Mouse (Mus musculus): ENCODE data around the gene Vash2. TPM values are rescaled to one million over a fixed set of nuclear protein-coding genes. Genes with fewer than 3 reads are reported as not detected.
A peak's percentile ranks its signal among the peaks of the same experiment; 100 is the strongest.
"Not testable (repeated sequence)": the region's sequence is repeated elsewhere in the genome, so short reads cannot be mapped to it uniquely, and the experiment has no call there.

The Vash2 gene
- polyA plus RNA-seq (2016; fragmentation: Nextera tagmentation; extraction: Ambion mirVana) = 33.1 and 44.4 TPM in 2 replicates

GRCm38 (mm10) chr1:190979100-190979563 is at the start of gene Vash2:
Gene Vash2, minus strand, starts transcription at chr1:190979296.
- H3K4me1 ChIP-seq = peaks cover 42% of the 10 kb centered on the region
- peaks cover 13% of the 10 kb centered on the region for H3K27me3 ChIP-seq (ENCODE audit: low read depth, poor library complexity, severe bottlenecking)
- DNase-seq (ENCODE audit: low spot score) = peak; percentile 94
- peaks cover 18% of the 10 kb centered on the region for H3K36me3 ChIP-seq
- WGBS = 0% methylated on average over 38 of the region's 38 CpGs
- H3K4me3 ChIP-seq = peak within 1 kb of the TSS; percentile 85
- H3K9me3 ChIP-seq (replicated peaks) = no peaks in the 10 kb centered on the region
- peak within 1 kb of the TSS; percentile 93 for H3K27ac ChIP-seq (replicated peaks)

GRCm38 (mm10) chr1:191026021-191026713 is 47.1 kb upstream of the Vash2 start, which contains the start of gene Flvcr1:
Gene Flvcr1, minus strand, starts transcription at chr1:191026158.
- H3K36me3 ChIP-seq = peaks cover 9% of the 10 kb centered on the region
- peaks cover 26% of the 10 kb centered on the region for H3K4me1 ChIP-seq
- H3K27ac ChIP-seq (replicated peaks) = peak within 1 kb of the TSS; percentile 93
- 0% methylated on average over 50 of the region's 50 CpGs for WGBS
- no peaks in the 10 kb centered on the region for H3K27me3 ChIP-seq (ENCODE audit: low read depth, poor library complexity, severe bottlenecking)
- peak; percentile 99 for DNase-seq (ENCODE audit: low spot score)
- H3K4me3 ChIP-seq = peak within 1 kb of the TSS; percentile 87
- no peaks in the 10 kb centered on the region for H3K9me3 ChIP-seq (replicated peaks)

- peaks cover 14% of the 10 kb centered on the region for H3K36me3 ChIP-seq
- no peaks in the 10 kb centered on the region for H3K9me3 ChIP-seq (replicated peaks)
- H3K27ac ChIP-seq (replicated peaks) = peak overlapping the region; percentile 93
- no peak for DNase-seq (ENCODE audit: low spot score)
- peaks cover 26% of the 10 kb centered on the region for H3K4me1 ChIP-seq
- no peaks in the 10 kb centered on the region for H3K27me3 ChIP-seq (ENCODE audit: low read depth, poor library complexity, severe bottlenecking)
- H3K4me3 ChIP-seq = peak overlapping the region; percentile 87
- 2% methylated on average over 69 of the region's 69 CpGs for WGBS
Observed at GRCm38 (mm10) chr1:191025016-191026012, 46.2 kb upstream of the Vash2 start.

GRCm38 (mm10) chr1:191023806-191024205 is 44.7 kb upstream of the Vash2 start:
- 95% methylated on average over 5 of the region's 6 CpGs for WGBS
- not testable (repeated sequence) for H3K27me3 ChIP-seq (ENCODE audit: low read depth, poor library complexity, severe bottlenecking); H3K9me3 ChIP-seq (replicated peaks)

GRCm38 (mm10) chr1:191023140-191023539 is 44.0 kb upstream of the Vash2 start:
- Histone ChIP-seq H3K4me1 (peaks cover 26% of the 10 kb centered on the region), H3K36me3 (peaks cover 25% of the 10 kb centered on the region), H3K27ac (replicated peaks) (no peak overlapping the region), H3K27me3 (ENCODE audit: low read depth, poor library complexity, severe bottlenecking) (no peaks in the 10 kb centered on the region), H3K9me3 (replicated peaks) (no peaks in the 10 kb centered on the region), H3K4me3 (no peak overlapping the region)
- 94% methylated on average over 2 of the region's 2 CpGs for WGBS
- DNase-seq (ENCODE audit: low spot score) = no peak

More at GRCm38 (mm10) chr1:191023806-191024205, 44.7 kb upstream of the Vash2 start:
- peaks cover 25% of the 10 kb centered on the region for H3K36me3 ChIP-seq
- peaks cover 26% of the 10 kb centered on the region for H3K4me1 ChIP-seq
- not testable (repeated sequence) for H3K4me3 ChIP-seq; H3K27ac ChIP-seq (replicated peaks); DNase-seq (ENCODE audit: low spot score)

- WGBS = 93% methylated on average over 7 of the region's 7 CpGs
- peaks cover 16% of the 10 kb centered on the region for H3K4me1 ChIP-seq
- H3K27ac ChIP-seq (replicated peaks) = no peak overlapping the region
- no peak overlapping the region for H3K4me3 ChIP-seq
- DNase-seq (ENCODE audit: low spot score) = no peak
- H3K27me3 ChIP-seq (ENCODE audit: low read depth, poor library complexity, severe bottlenecking) = no peaks in the 10 kb centered on the region
- H3K36me3 ChIP-seq = peaks cover 28% of the 10 kb centered on the region
- no peaks in the 10 kb centered on the region for H3K9me3 ChIP-seq (replicated peaks)
Observed at GRCm38 (mm10) chr1:191021016-191021415, 41.9 kb upstream of the Vash2 start.

- no peaks in the 10 kb centered on the region for H3K27me3 ChIP-seq (ENCODE audit: low read depth, poor library complexity, severe bottlenecking)
- 90% methylated on average over 3 of the region's 3 CpGs for WGBS
Observed at GRCm38 (mm10) chr1:191020217-191020924, 41.3 kb upstream of the Vash2 start.

DNA sequence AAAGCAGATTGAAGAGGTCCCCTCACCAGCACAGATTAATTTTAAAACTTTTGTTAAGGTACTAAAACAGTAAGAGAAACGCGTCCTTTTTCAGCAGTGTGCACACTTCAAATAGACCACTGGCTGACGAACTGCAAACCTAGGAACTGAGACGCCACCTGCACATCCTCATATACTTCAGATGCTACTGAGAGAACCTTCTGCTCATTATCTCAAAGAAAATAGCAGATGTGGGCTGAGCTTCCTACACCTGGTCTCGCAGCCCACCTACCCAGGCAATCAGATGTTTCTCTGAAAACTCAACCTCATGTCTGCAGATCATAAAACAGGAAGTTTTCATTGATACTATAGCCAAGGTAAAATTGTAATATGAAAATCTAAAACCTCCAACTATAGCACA is 40.7 kb upstream of the Vash2 start:
- WGBS = 95% methylated on average over 5 of the region's 5 CpGs
- DNase-seq (ENCODE audit: low spot score) = no peak
- Histone ChIP-seq H3K4me1 (peaks cover 7% of the 10 kb centered on the region), H3K27me3 (ENCODE audit: low read depth, poor library complexity, severe bottlenecking) (no peaks in the 10 kb centered on the region), H3K36me3 (peaks cover 34% of the 10 kb centered on the region), H3K9me3 (replicated peaks) (no peaks in the 10 kb centered on the region), H3K4me3 (no peak overlapping the region), H3K27ac (replicated peaks) (no peak overlapping the region)

More at GRCm38 (mm10) chr1:191020217-191020924, 41.3 kb upstream of the Vash2 start:
- Histone ChIP-seq H3K27ac (replicated peaks) (no peak overlapping the region), H3K4me3 (no peak overlapping the region), H3K36me3 (peaks cover 29% of the 10 kb centered on the region), H3K4me1 (peaks cover 12% of the 10 kb centered on the region), H3K9me3 (replicated peaks) (no peaks in the 10 kb centered on the region)
- no peak for DNase-seq (ENCODE audit: low spot score)

GRCm38 (mm10) chr1:191014271-191014670 is 35.2 kb upstream of the Vash2 start:
- Histone ChIP-seq H3K27me3 (ENCODE audit: low read depth, poor library complexity, severe bottlenecking) (no peaks in the 10 kb centered on the region), H3K4me1 (no peaks in the 10 kb centered on the region), H3K27ac (replicated peaks) (no peak overlapping the region), H3K4me3 (no peak overlapping the region), H3K9me3 (replicated peaks) (no peaks in the 10 kb centered on the region), H3K36me3 (peaks cover 65% of the 10 kb centered on the region)
- 95% methylated on average over 3 of the region's 3 CpGs for WGBS
- DNase-seq (ENCODE audit: low spot score) = no peak

DNA sequence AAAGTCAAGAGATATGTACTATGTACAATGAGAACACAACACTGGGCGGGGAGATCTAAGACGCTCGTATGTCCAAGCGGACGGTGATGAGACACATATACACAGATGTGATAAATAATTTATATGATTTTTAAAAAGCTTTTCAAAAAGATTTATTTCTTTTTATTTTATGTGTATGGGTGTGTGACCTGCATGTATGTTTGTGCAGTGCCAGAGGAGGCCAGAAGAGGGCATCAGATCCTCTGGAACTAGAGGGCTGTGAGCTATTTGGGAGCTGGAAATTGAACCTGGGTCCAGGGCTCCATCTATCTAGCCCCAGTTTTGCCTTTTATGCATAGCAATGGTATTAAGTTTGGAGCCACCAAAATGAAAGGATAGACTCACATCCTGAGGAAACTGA is 29.6 kb upstream of the Vash2 start:
- H3K36me3 ChIP-seq = peaks cover 81% of the 10 kb centered on the region
- no peaks in the 10 kb centered on the region for H3K4me1 ChIP-seq
- H3K4me3 ChIP-seq = no peak overlapping the region
- 96% methylated on average over 5 of the region's 5 CpGs for WGBS
- DNase-seq (ENCODE audit: low spot score) = no peak
- no peaks in the 10 kb centered on the region for H3K9me3 ChIP-seq (replicated peaks)
- H3K27me3 ChIP-seq (ENCODE audit: low read depth, poor library complexity, severe bottlenecking) = no peaks in the 10 kb centered on the region
- no peak overlapping the region for H3K27ac ChIP-seq (replicated peaks)

DNA sequence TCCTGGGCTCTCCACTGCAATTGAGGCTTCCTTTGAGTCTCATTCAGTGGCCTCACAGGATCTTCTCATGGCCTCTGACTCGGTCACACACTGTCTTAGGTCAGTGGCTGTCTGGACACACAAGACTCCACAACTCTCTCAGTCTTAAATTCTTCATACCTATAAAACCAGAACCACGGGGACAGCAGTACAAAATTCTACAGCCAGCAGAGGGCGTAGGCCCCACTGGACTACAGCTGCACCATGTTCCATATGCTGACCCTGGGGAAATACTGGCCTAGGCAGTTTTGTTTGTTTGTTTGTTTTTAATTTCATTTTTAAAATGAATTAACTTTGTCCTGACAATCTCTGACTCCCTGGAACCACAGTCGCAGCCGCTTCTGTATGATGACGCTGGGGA is 23.1 kb upstream of the Vash2 start:
- Histone ChIP-seq H3K27ac (replicated peaks) (no peak overlapping the region), H3K27me3 (ENCODE audit: low read depth, poor library complexity, severe bottlenecking) (no peaks in the 10 kb centered on the region), H3K36me3 (peaks cover 19% of the 10 kb centered on the region), H3K4me1 (no peaks in the 10 kb centered on the region), H3K4me3 (no peak overlapping the region), H3K9me3 (replicated peaks) (0 out of 2 replicates have a peak, but pooled peaks cover 6% of the 10 kb centered on the region)
- WGBS = 66% methylated on average over 6 of the region's 6 CpGs
- DNase-seq (ENCODE audit: low spot score) = no peak

- no peak for DNase-seq (ENCODE audit: low spot score)
- H3K27me3 ChIP-seq (ENCODE audit: low read depth, poor library complexity, severe bottlenecking) = no peaks in the 10 kb centered on the region
- no peak overlapping the region for H3K27ac ChIP-seq (replicated peaks)
- H3K9me3 ChIP-seq (replicated peaks) = 0 out of 2 replicates have a peak, but pooled peaks cover 6% of the 10 kb centered on the region
- peaks cover 14% of the 10 kb centered on the region for H3K36me3 ChIP-seq
- no peak overlapping the region for H3K4me3 ChIP-seq
- no peaks in the 10 kb centered on the region for H3K4me1 ChIP-seq
- WGBS = 86% methylated on average over 3 of the region's 3 CpGs
Observed at GRCm38 (mm10) chr1:191000686-191001085, 21.6 kb upstream of the Vash2 start.

Data from midbrain, embryonic 10.5 days (tissue).